8 mouse cellular contexts compared by ENCODE assay signal in the genomic region with DNA sequence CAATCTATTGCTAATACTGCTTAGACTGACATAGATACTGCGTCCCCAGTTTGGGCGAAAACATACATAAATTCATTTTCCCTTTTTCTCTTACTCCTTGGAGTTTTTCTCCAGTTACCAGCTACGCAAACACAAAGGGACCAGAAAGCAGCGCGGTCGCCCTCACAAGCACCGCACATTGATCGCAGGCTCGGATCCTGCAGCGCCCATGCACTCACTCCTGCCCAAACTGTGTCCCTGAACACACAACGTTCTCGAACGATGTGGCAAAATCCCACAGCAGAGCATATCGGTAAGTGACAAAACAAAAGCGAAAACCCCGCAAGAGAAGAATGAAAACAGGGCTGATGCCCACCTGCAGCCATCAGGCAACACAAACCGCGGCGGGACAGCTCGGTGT. TPM values are rescaled to one million over a fixed set of nuclear protein-coding genes. Genes with fewer than 3 reads are reported as not detected.
DNase-seq lines count a peak whose midpoint lies in the region; ATAC-seq and TF ChIP-seq lines count a peak whose summit lies in the region.

No protein-coding gene starts in this region.

- dilution Hi-C loops in CH12.LX (cut with MboI; ENCODE audit: extremely low pct_ligation_motif_present, extremely low pct_unique_long_range_greater_than_20kb, low sequenced_read_pairs) = no loop called here

- peaks cover 3% of the 10 kb centered on the region; the same call in 1 of the 2 replicates for H3K4me1 ChIP-seq in heart, embryonic 16.5 days (ENCODE audit: control insufficient read depth, insufficient read depth, low read length)
- peaks cover 5 to 17% of the 10 kb centered on the region in 2 experiments for H3K4me1 ChIP-seq in CH12.LX (ENCODE audit: control insufficient read depth in 1 of 2, insufficient read depth in 2 of 2)
- H3K4me1 ChIP-seq in hindbrain, embryonic 14.5 days (replicated peaks; ENCODE audit: control insufficient read depth, insufficient read depth, low read length) = peaks cover 4% of the 10 kb centered on the region; the same call in 1 of the 2 replicates

- intact Hi-C loops in heart, postnatal 25 days (cut with DNase I) = loop anchor here (10.0 kb wide), 1 partner anchor 910 kb away; a partner anchor contains a TSS

- H3K27me3 ChIP-seq in heart, embryonic 16.5 days (ENCODE audit: control insufficient read depth, insufficient read depth, low read length) = no peaks in the 10 kb centered on the region
- H3K27me3 ChIP-seq in CH12.LX (replicated peaks) = no peaks in the 10 kb centered on the region
- H3K27me3 ChIP-seq in hindbrain, embryonic 14.5 days (ENCODE audit: control insufficient read depth, insufficient read depth, low read length) = no peaks in the 10 kb centered on the region

- under 1% methylated on average over 20 of the region's 20 CpGs for WGBS in heart, embryonic 16.5 days
- WGBS in hindbrain, embryonic 14.5 days = 1% methylated on average over 20 of the region's 20 CpGs

- H3K27ac ChIP-seq in heart, embryonic 16.5 days (ENCODE audit: low read length) = peak overlapping the region; percentile 24
- peak overlapping the region; percentile 32; the same call in 1 of the 2 replicates for H3K27ac ChIP-seq in CH12.LX (ENCODE audit: insufficient read depth, low read depth)
- H3K27ac ChIP-seq in hindbrain, embryonic 14.5 days = peak overlapping the region; percentile 66

- TF ChIP-seq CTCF in CH12.LX (conservative IDR thresholded peaks at IDR 0.05 in 1 of 2, IDR thresholded peaks at IDR 0.05 in 1 of 2; ENCODE audit: low read depth in 2 of 2, low read length in 2 of 2) = no peak

- peaks cover 4% of the 10 kb centered on the region; the same call in 1 of the 2 replicates for H3K36me3 ChIP-seq in heart, embryonic 16.5 days (ENCODE audit: control insufficient read depth, insufficient read depth)
- H3K36me3 ChIP-seq in CH12.LX (replicated peaks in 1 of 2; ENCODE audit: control insufficient read depth in 1 of 2, insufficient read depth in 1 of 2, low read length in 1 of 2) = peaks cover 5 to 12% of the 10 kb centered on the region in 2 experiments
- H3K36me3 ChIP-seq in hindbrain, embryonic 14.5 days (replicated peaks; ENCODE audit: control insufficient read depth, insufficient read depth) = peaks cover 8% of the 10 kb centered on the region

- H3K9me3 ChIP-seq in heart, embryonic 16.5 days (replicated peaks; ENCODE audit: control insufficient read depth, low read length) = no peaks in the 10 kb centered on the region
- H3K9me3 ChIP-seq in CH12.LX (replicated peaks; ENCODE audit: low read length) = no peaks in the 10 kb centered on the region
- 0 out of 2 replicates have a peak, but pooled peaks cover 6% of the 10 kb centered on the region for H3K9me3 ChIP-seq in hindbrain, embryonic 14.5 days (ENCODE audit: control insufficient read depth, low read length)

- H3K79me2 ChIP-seq in CH12.LX (replicated peaks; ENCODE audit: control insufficient read depth, extremely low read depth, insufficient read depth, poor library complexity, severe bottlenecking) = peaks cover 18% of the 10 kb centered on the region

- in situ Hi-C loops in CH12.LX (cut with MboI; ENCODE audit: low pct_ligation_motif_present, low pct_unique_long_range_greater_than_20kb, low sequenced_read_pairs) = no loop called here

- peak overlapping the region; percentile 75 for H3K4me3 ChIP-seq in heart, embryonic 16.5 days (ENCODE audit: low read length)
- H3K4me3 ChIP-seq in CH12.LX (replicated peaks in 1 of 3; ENCODE audit: low read depth in 2 of 3, low read length in 2 of 3, poor library complexity in 1 of 3) = peak overlapping the region; percentile 65 to 83 (median 78)
- peak overlapping the region; percentile 70 for H3K4me3 ChIP-seq in hindbrain, embryonic 14.5 days (replicated peaks; ENCODE audit: low read length)

- TF ChIP-seq RAD21 in CH12.LX (IDR thresholded peaks at IDR 0.05; ENCODE audit: low read depth, low read length) = no peak

- no peak for DNase-seq in heart, postnatal 25 days (ENCODE audit: low spot score)
- peak; percentile 17 for DNase-seq in CH12.LX (ENCODE audit: extremely low read depth)
- peak; percentile 28 for DNase-seq in hindbrain, embryonic 14.5 days (ENCODE audit: low spot score)
- DNase-seq in urinary bladder, postnatal 25 days (ENCODE audit: low spot score) = no peak
- DNase-seq in layer of hippocampus, adult 18-20 months (ENCODE audit: low spot score in 2 of 2) = no peak

- ATAC-seq in heart, embryonic 16.5 days (replicated peaks; ENCODE audit: extremely low read depth, insufficient read depth, low FRiP score) = peak; percentile 71; the same call in 1 of the 2 replicates
- ATAC-seq in common myeloid progenitor, adult 5-6 weeks (replicated peaks; ENCODE audit: low read depth, poor library complexity, severe bottlenecking) = peak; percentile 35; the same call in 1 of the 2 replicates
- ATAC-seq in hindbrain, embryonic 14.5 days (ENCODE audit: low FRiP score) = peak; percentile 63
- peak; percentile 46 for ATAC-seq in megakaryocyte, adult 5-6 weeks (ENCODE audit: poor library complexity, severe bottlenecking)

- TF ChIP-seq EP300 in CH12.LX (IDR thresholded peaks at IDR 0.05; ENCODE audit: low read length) = no peak

- peak overlapping the region; percentile 71 for H3K9ac ChIP-seq in heart, embryonic 16.5 days (ENCODE audit: low read length)
- H3K9ac ChIP-seq in CH12.LX (ENCODE audit: insufficient read depth, low read depth) = peak overlapping the region; percentile 58
- H3K9ac ChIP-seq in hindbrain, embryonic 14.5 days = peak overlapping the region; percentile 75

- peak overlapping the region; percentile 64 for H3K4me2 ChIP-seq in heart, embryonic 16.5 days (ENCODE audit: low read depth, low read length)
- peak overlapping the region; percentile 78; the same call in 1 of the 2 replicates for H3K4me2 ChIP-seq in CH12.LX (ENCODE audit: insufficient read depth, low read depth, poor library complexity, severe bottlenecking)
- peak overlapping the region; percentile 80 for H3K4me2 ChIP-seq in hindbrain, embryonic 14.5 days (replicated peaks)

- TF ChIP-seq POLR2A in CH12.LX (IDR thresholded peaks at IDR 0.05; ENCODE audit: low read depth, low read length) = no peak

TF ChIP-seq in CH12.LX, 34 proteins besides CTCF, POLR2A, EP300 and RAD21:
- TF ChIP-seq MAFK (IDR thresholded peaks at IDR 0.05; ENCODE audit: insufficient replicate concordance, low read length) (no peak), ETS1 (conservative IDR thresholded peaks at IDR 0.05; ENCODE audit: low read depth, low read length) (no peak), SMC3 (IDR thresholded peaks at IDR 0.05; ENCODE audit: low read depth, low read length) (no peak), JUN (IDR thresholded peaks at IDR 0.05; ENCODE audit: insufficient read depth, low read depth, low read length) (no peak), KAT2A (IDR thresholded peaks at IDR 0.05; ENCODE audit: insufficient replicate concordance, low read length) (no peak), MAX (IDR thresholded peaks at IDR 0.05; ENCODE audit: low read length) (no peak), CHD1 (IDR thresholded peaks at IDR 0.05; ENCODE audit: low read depth, low read length) (no peak), TBP (conservative IDR thresholded peaks at IDR 0.05; ENCODE audit: low read depth, low read length) (no peak), TCF12 (IDR thresholded peaks at IDR 0.05; ENCODE audit: low read depth, low read length) (no peak), MYC (IDR thresholded peaks at IDR 0.05; ENCODE audit: low read depth, low read length) (no peak), NELFE (IDR thresholded peaks at IDR 0.05; ENCODE audit: low read depth, low read length) (no peak), ZKSCAN1 (IDR thresholded peaks at IDR 0.05; ENCODE audit: borderline replicate concordance, low read depth, low read length) (no peak), CHD2 (IDR thresholded peaks at IDR 0.05; ENCODE audit: low read length) (no peak), NRF1 (IDR thresholded peaks at IDR 0.05; ENCODE audit: low read depth, low read length) (no peak), USF1 (IDR thresholded peaks at IDR 0.05; ENCODE audit: low read depth, low read length) (no peak), ELF1 (IDR thresholded peaks at IDR 0.05; ENCODE audit: low read depth, low read length) (no peak), UBTF (IDR thresholded peaks at IDR 0.05; ENCODE audit: low read depth, low read length) (no peak), MAZ (IDR thresholded peaks at IDR 0.05; ENCODE audit: low read depth, low read length) (no peak), GABPA (IDR thresholded peaks at IDR 0.05; ENCODE audit: insufficient replicate concordance, low read depth, low read length) (no peak)

RNA-seq across cellular contexts. Expression of a gene that starts 0.4 kb away (rescaled TPM):
- polyA plus RNA-seq in heart, embryonic 16.5 days (2015; fragmentation: Nextera tagmentation; extraction: Ambion mirVana) = 5.5 and 5.6 TPM in 2 replicates
- total RNA-seq in heart, postnatal 25 days (2021) = 1 to 10 TPM; 4.3 to 5.0 TPM
- total RNA-seq in CH12.LX (2012; rRNA removed) = 16.7 and 18.0 TPM in 2 replicates
- 26.8 and 28.2 TPM in 2 replicates for total RNA-seq in CH12.LX (2014; rRNA removed)
- polyA plus RNA-seq in CH12.LX (2012; ENCODE audit: insufficient read length, low read depth) = 13.5 and 14.1 TPM in 2 replicates
- total RNA-seq in common myeloid progenitor, adult 5-6 weeks (2017) = 40.6 and 53.0 TPM in 2 replicates
- polyA plus RNA-seq in hindbrain, embryonic 14.5 days (2014; fragmentation: Nextera tagmentation; extraction: Ambion mirVana) = 12.2 and 14.5 TPM in 2 replicates
- total RNA-seq in megakaryocyte, adult 5-6 weeks (2015) = 11.5 and 12.5 TPM in 2 replicates
- total RNA-seq in megakaryocyte, adult 5-6 weeks (2017) = 12.0 and 14.3 TPM in 2 replicates
- 10 to 100 TPM; 19.0 to 20.8 TPM for total RNA-seq in layer of hippocampus, adult 18-20 months (2021)

RNA-seq across cellular contexts. Expression of a gene that starts 57.3 kb away (rescaled TPM):
- not detected in 2 replicates for polyA plus RNA-seq in heart, embryonic 16.5 days (2015; fragmentation: Nextera tagmentation; extraction: Ambion mirVana)
- not detected for total RNA-seq in heart, postnatal 25 days (2021)
- total RNA-seq in CH12.LX (2012; rRNA removed) (not detected in 2 replicates), CH12.LX (2014; rRNA removed) (not detected in 2 replicates)
- not detected in 2 replicates for polyA plus RNA-seq in CH12.LX (2012; ENCODE audit: insufficient read length, low read depth)
- not detected in 2 replicates for total RNA-seq in common myeloid progenitor, adult 5-6 weeks (2017)
- polyA plus RNA-seq in hindbrain, embryonic 14.5 days (2014; fragmentation: Nextera tagmentation; extraction: Ambion mirVana) = not detected in 2 replicates
- 0.38 TPM in 1 of 2 replicates, not detected in the other for total RNA-seq in megakaryocyte, adult 5-6 weeks (2015)
- not detected in 2 replicates for total RNA-seq in megakaryocyte, adult 5-6 weeks (2017)
- total RNA-seq in layer of hippocampus, adult 18-20 months (2021) = not detected

Comparison
In these comparisons a context has a peak if more than half of its experiments do, and no peak if none do; other contexts are left out.
1. DNase-seq: peak in CH12.LX (single experiment) and hindbrain, embryonic 14.5 days (single experiment); none in heart, postnatal 25 days (single experiment), urinary bladder, postnatal 25 days (single experiment) and layer of hippocampus, adult 18-20 months (0 of 2).
2. Peak in every context shown above with its lines, with median percentiles within 50 percentile points of each other: ATAC-seq, H3K27ac ChIP-seq, H3K4me2 ChIP-seq, H3K4me3 ChIP-seq and H3K9ac ChIP-seq.